Mouse (Mus musculus) stomach, postnatal 0 days (tissue): ENCODE measurements around the gene Astn2.

Source experiments
- CTCF ChIP-seq: IDR thresholded peaks from 2 replicates; pipeline ENCODE4 v1.5.1; 2016; ENCODE audit warnings: antibody characterized with exemption, low read depth, mild to moderate bottlenecking, moderate library complexity
- EP300 ChIP-seq: optimal IDR thresholded peaks from 2 replicates; pipeline ENCODE3; 2016; ENCODE audit warnings: antibody characterized with exemption

DNA sequence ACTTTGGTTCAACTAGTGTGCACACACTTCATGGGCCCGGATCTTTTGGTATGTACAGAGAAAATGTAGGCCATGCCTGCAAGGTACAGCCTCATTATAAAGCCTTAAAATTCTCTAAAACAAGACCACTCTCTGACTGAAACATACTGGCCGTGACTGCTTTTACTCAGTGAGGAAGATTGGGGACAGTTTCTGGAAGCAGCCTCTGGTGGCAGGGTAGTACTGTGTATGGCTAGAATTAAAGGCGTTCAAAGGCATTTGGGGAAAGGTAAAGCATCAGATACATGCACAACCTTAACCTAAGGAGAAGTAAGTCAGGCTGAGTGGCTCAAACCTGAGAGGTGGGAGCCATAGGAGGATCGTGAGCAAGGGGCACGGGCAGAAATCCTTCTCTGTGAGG is 725.9 kb downstream of the Astn2 start:
- TF ChIP-seq CTCF (no peak), EP300 (no peak)
